Mouse (Mus musculus) testis, adult 2 months (tissue): ENCODE measurements around the gene Rpl3. TPM values are rescaled to one million over a fixed set of nuclear protein-coding genes. Genes with fewer than 3 reads are reported as not detected.
A peak's percentile ranks its signal among the peaks of the same experiment; 100 is the strongest.

Source experiments
- H3K27ac ChIP-seq: fragments of 200-500 bp; 2 replicates; pipeline ENCODE4 v1.5.1; 2012; ENCODE audit warnings: low read depth, low read length; ENCODE audit not compliant: control insufficient read depth, insufficient read depth
- H3K27me3 ChIP-seq: fragments of 200-500 bp; 2 replicates; pipeline ENCODE4 v1.6.1; 2012; ENCODE audit warnings: mild to moderate bottlenecking, low read length, moderate library complexity; ENCODE audit not compliant: control insufficient read depth, insufficient read depth
- H3K36me3 ChIP-seq: fragments of 200-500 bp; 2 replicates; pipeline ENCODE4 v1.6.1; 2012; ENCODE audit warnings: mild to moderate bottlenecking, low read length; ENCODE audit not compliant: control insufficient read depth, insufficient read depth
- H3K4me1 ChIP-seq: fragments of 200-500 bp; 2 replicates; pipeline ENCODE4 v1.6.1; 2012; ENCODE audit warnings: low read length; ENCODE audit not compliant: control insufficient read depth, insufficient read depth
- H3K4me3 ChIP-seq: fragments of 200-500 bp; 2 replicates; pipeline ENCODE4 v1.5.1; 2012; ENCODE audit warnings: low read depth, mild to moderate bottlenecking, low read length, moderate library complexity, mixed read lengths; ENCODE audit not compliant: control insufficient read depth
- CTCF ChIP-seq: fragments of 200-500 bp; IDR thresholded peaks from 2 replicates; pipeline ENCODE4 v1.5.1; 2012; ENCODE audit warnings: low read depth, mild to moderate bottlenecking, inconsistent platforms, low read length, moderate library complexity; ENCODE audit not compliant: control insufficient read depth, insufficient read depth, insufficient replicate concordance
- POLR2A ChIP-seq: fragments of 200-500 bp; IDR thresholded peaks from 2 replicates; pipeline ENCODE4 v1.6.1; 2012; ENCODE audit warnings: low read depth, mild to moderate bottlenecking, inconsistent platforms, low read length, moderate library complexity; ENCODE audit not compliant: control insufficient read depth
- polyA plus RNA-seq: library from polyadenylated mRNA; depleted of rRNA; stranded (reverse); fragments of >200 nt; gene quantifications from 2 replicates; pipeline ENCODE4 v1.2.3, GENCODE M21; 2012

The Rpl3 gene
- polyA plus RNA-seq, 1 experiment: 122 TPM

DNA sequence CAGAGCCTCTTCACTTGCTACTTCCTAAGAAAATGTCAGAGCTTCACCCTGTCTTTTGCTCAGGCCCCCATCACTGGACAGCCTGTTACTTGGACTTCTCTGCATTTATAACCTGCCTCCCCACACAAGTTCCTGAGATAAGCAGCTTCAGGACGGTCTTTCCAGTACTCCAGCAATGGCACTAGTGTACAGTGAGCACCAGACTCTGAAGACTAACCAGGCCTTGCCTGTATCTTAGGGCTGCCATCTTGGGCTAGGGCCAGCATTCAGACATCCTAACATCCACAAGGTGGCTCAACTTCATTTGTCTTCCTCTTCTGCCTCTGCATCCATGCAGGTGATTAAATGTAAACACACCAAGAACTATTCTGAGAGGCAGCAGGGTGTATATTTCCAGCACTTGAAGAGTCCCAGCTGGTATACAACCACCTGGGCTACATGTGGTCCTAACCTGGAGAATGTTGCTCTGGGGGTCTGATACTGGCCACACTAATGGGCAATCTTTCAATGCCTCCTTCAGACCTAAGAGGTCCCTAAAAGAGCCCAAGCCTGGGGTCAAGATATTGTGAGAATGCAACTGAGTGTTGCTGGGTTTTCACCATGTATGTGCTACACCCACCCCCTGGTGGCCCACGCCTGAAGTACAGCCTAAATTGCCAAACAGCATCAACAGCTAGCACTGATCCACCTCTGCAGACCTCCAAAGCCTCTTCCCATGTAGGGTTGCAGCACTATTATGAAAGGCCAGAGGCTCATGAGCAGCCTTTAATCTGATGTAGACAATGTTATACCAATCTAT lies 15.1 kb downstream of the Rpl3 start:
- Histone ChIP-seq H3K27me3 (no peaks in the 10 kb centered on the region), H3K27ac (no peak overlapping the region), H3K4me1 (peaks cover 2% of the 10 kb centered on the region; the same call in 1 of the 2 replicates), H3K36me3 (peaks cover 4% of the 10 kb centered on the region), H3K4me3 (no peak overlapping the region)
- no peak for TF ChIP-seq POLR2A
- peak; percentile 73; the same call in 1 of the 2 replicates for TF ChIP-seq CTCF

GRCm38 (mm10) chr15:80075733-80076337 lies 15.8 kb downstream of the Rpl3 start:
- no peak overlapping the region for H3K27ac ChIP-seq
- H3K36me3 ChIP-seq: no peaks in the 10 kb centered on the region; the same call in 1 of the 2 replicates

DNA sequence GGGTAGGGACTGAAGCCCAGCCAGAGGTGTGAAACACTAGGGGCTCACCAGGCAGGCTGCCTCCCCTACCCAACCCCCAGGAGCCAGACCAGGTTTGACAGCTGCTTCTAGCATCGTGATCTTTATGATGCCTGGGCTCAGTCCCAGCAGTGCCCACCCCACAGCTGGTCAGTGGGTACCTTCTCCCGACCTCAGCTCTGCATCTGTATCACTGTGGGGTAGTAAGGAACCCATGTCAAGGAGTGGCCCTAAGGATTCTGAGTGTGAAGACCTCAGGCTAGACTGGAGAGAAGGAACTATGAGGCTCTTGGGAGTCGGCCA lies 16.3 kb downstream of the Rpl3 start:
- Histone ChIP-seq H3K4me3 (no peak overlapping the region), H3K27ac (no peak overlapping the region), H3K36me3 (no peaks in the 10 kb centered on the region; the same call in 1 of the 2 replicates), H3K27me3 (no peaks in the 10 kb centered on the region), H3K4me1 (peaks cover 2% of the 10 kb centered on the region; the same call in 1 of the 2 replicates)
- TF ChIP-seq POLR2A (no peak), CTCF (no peak)

More at GRCm38 (mm10) chr15:80075733-80076337, 15.8 kb downstream of the Rpl3 start:
- no peaks in the 10 kb centered on the region for H3K27me3 ChIP-seq
- TF ChIP-seq POLR2A (no peak), CTCF (no peak)
- H3K4me1 ChIP-seq: peaks cover 2% of the 10 kb centered on the region; the same call in 1 of the 2 replicates
- no peak overlapping the region for H3K4me3 ChIP-seq

- no peak overlapping the region for H3K4me3 ChIP-seq
- H3K36me3 ChIP-seq: no peaks in the 10 kb centered on the region; the same call in 1 of the 2 replicates
- TF ChIP-seq CTCF (no peak), POLR2A (no peak)
- H3K4me1 ChIP-seq: peaks cover 2% of the 10 kb centered on the region; the same call in 1 of the 2 replicates
- H3K27me3 ChIP-seq: no peaks in the 10 kb centered on the region
- no peak overlapping the region for H3K27ac ChIP-seq
These were observed 16.9 kb downstream of the Rpl3 start for GRCm38 (mm10) chr15:80074663-80075373.

- H3K4me3 ChIP-seq: no peak overlapping the region
- H3K27ac ChIP-seq: no peak overlapping the region
- H3K27me3 ChIP-seq: no peaks in the 10 kb centered on the region
- H3K36me3 ChIP-seq: no peaks in the 10 kb centered on the region
- peaks cover 2% of the 10 kb centered on the region; the same call in 1 of the 2 replicates for H3K4me1 ChIP-seq
- TF ChIP-seq POLR2A: no peak
- no peak for TF ChIP-seq CTCF
These were observed 18.4 kb downstream of the Rpl3 start for GRCm38 (mm10) chr15:80073256-80073621.

- no peak for TF ChIP-seq CTCF
- Histone ChIP-seq H3K27ac (no peak overlapping the region), H3K4me1 (peaks cover 2% of the 10 kb centered on the region; the same call in 1 of the 2 replicates), H3K36me3 (no peaks in the 10 kb centered on the region), H3K27me3 (no peaks in the 10 kb centered on the region), H3K4me3 (no peak overlapping the region)
These were observed 19.0 kb downstream of the Rpl3 start for GRCm38 (mm10) chr15:80072579-80073255.
